Mouse (Mus musculus) megakaryocyte-erythroid progenitor cell, adult 5 weeks (primary cell): ENCODE results near the gene Vmn2r11. TPM values are rescaled to one million over a fixed set of nuclear protein-coding genes. Genes with fewer than 3 reads are reported as not detected.

Source experiments
- polyA plus RNA-seq: library from polyadenylated mRNA; stranded (reverse); fragments of >175 nt; gene quantifications from 2 replicates; pipeline ENCODE4 v1.2.3, GENCODE M21; 2012

Gene Vmn2r11
- polyA plus RNA-seq, result not detected in 2 replicates

DNA sequence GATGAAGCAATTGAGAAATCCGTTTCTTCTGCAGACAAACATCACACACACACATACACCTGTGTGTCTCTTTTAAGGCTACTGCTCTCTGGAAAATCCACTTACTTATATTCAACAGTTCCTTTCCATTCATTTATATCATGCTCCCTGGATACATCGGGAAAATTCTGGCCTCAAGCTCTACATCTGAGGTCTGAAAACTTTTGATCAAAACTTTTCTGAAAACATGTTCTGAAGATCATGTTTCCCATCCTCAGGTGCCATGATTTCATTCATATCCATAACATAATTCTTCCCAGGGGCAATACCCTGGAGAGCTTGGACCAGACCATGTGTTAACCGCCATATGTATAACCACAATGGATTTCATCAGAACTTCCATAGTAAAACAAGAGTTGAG, at the start of gene Vmn2r11:
TSS of gene Vmn2r11 (minus strand) at position 101 of the 400 bp plus-strand sequence.

DNA sequence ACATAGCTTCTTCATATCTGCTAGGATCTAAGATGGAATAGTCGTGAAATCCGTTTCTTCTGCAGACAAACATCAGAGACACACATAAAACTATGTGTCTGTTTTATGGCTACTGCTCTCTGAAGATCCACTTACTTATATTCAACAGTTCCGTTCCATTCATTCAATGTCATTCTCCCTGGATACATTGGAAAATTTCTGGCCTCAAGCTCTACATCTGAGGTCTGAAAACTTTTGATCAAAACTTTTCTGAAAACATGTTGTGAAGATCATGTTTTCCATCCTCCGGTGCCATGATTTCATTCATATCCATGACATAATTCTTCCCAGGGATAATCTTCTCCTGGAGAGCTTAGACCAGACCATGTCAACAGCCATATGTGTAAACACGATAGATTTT, 38.5 kb upstream of the Vmn2r11 start, which contains the start of gene Vmn2r12:
TSS of gene Vmn2r12 (minus strand) at position 101 of the 400 bp plus-strand sequence.

DNA sequence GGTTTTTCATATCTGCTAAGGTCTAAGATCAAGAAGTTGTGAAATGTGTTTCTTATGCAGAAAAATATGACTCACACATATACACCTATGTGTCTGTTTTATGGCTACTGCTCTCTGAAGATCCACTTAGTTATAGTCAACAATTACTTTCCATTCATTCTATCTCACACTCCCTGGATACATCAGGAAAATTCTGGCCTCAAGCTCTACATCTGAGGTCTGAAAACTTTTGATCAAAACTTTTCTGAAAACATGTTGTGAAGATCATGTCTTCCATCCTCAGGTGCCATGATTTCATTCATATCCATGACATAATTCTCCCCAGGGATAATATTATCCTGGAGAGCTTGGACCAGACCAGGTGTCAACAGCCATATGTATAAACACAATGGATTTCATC, 52.9 kb downstream of the Vmn2r11 start, which contains the start of gene Vmn2r10:
TSS of gene Vmn2r10 (minus strand) at position 101 of the 400 bp plus-strand sequence.

Other genes starting within 250 kb of the Vmn2r11 start
- 0.01 TPM in 1 of 2 replicates, not detected in the other for gene Vmn2r9, start 207.0 kb downstream of the Vmn2r11 start, polyA plus RNA-seq
- not detected in 2 replicates for gene Vmn2r10, start 53.0 kb downstream of the Vmn2r11 start, polyA plus RNA-seq
- gene Vmn2r12, start 38.4 kb upstream of the Vmn2r11 start, polyA plus RNA-seq, result not detected in 2 replicates
- 0.01 TPM in 1 of 2 replicates, not detected in the other for gene Vmn2r13, start 132.6 kb upstream of the Vmn2r11 start, polyA plus RNA-seq
- gene Vmn2r14, start 165.1 kb upstream of the Vmn2r11 start, polyA plus RNA-seq, result not detected in 2 replicates
- not detected in 2 replicates for gene Vmn2r15, start 238.1 kb upstream of the Vmn2r11 start, polyA plus RNA-seq